Mouse (Mus musculus) hindbrain, embryonic 11.5 days (tissue): ENCODE data around the gene Dusp1. TPM values are rescaled to one million over a fixed set of nuclear protein-coding genes. Genes with fewer than 3 reads are reported as not detected.

Source experiments
- ATAC-seq: fragments of 200-750 bp; cut with Nextera tagmentation; 2 replicates; pipeline ENCODE4 v1.8.0; 2017; ENCODE audit warnings: mild to moderate bottlenecking, moderate TSS enrichment, moderate library complexity; ENCODE audit not compliant: low FRiP score
- DNase-seq: peaks from one replicate; pipeline ENCODE4 v3.0.0-alpha.2; 2015; ENCODE audit warnings: low spot score
- H3K27ac ChIP-seq: fragments of 300-500 bp; sonication (generic); 2 replicates; pipeline ENCODE4 v1.5.1; 2014; ENCODE audit warnings: mild to moderate bottlenecking, low read depth, low read length
- H3K27me3 ChIP-seq: fragments of 300-500 bp; sonication (generic); 2 replicates; pipeline ENCODE4 v1.6.1; 2014; ENCODE audit warnings: mild to moderate bottlenecking, low read length, moderate library complexity, mixed read lengths; ENCODE audit not compliant: control insufficient read depth, insufficient read depth
- H3K36me3 ChIP-seq: fragments of 300-500 bp; sonication (generic); 2 replicates; pipeline ENCODE4 v1.6.1; 2014; ENCODE audit warnings: mild to moderate bottlenecking, low read length, moderate library complexity, mixed read lengths; ENCODE audit not compliant: control insufficient read depth, insufficient read depth
- H3K4me1 ChIP-seq: fragments of 300-500 bp; sonication (generic); replicated peaks from 2 replicates; pipeline ENCODE4 v1.6.1; 2014; ENCODE audit warnings: low read length, mixed read lengths; ENCODE audit not compliant: control insufficient read depth, insufficient read depth
- H3K4me2 ChIP-seq: fragments of 300-500 bp; sonication (generic); replicated peaks from 2 replicates; pipeline ENCODE4 v1.6.1; 2014; ENCODE audit warnings: mild to moderate bottlenecking, low read depth, low read length
- H3K4me3 ChIP-seq: fragments of 300-500 bp; sonication (generic); 2 replicates; pipeline ENCODE4 v1.5.1; 2014; ENCODE audit warnings: low read depth, low read length
- H3K9ac ChIP-seq: fragments of 300-500 bp; sonication (generic); 2 replicates; pipeline ENCODE4 v1.6.1; 2014; ENCODE audit warnings: low read depth, low read length
- H3K9me3 ChIP-seq: fragments of 300-500 bp; sonication (generic); 2 replicates; pipeline ENCODE4 v1.6.1; 2016; ENCODE audit warnings: low read length; ENCODE audit not compliant: control insufficient read depth
- WGBS: fragments of 180-500 bp; shearing (Covaris S2); extraction: QIAGEN DNeasy Blood & Tissue Kit; methylation state at CpG from one replicate; pipeline ENCODE4 v1.1.7; 2014; 5-methylcytosine and 5-hydroxymethylcytosine counted together
- polyA plus RNA-seq: library from polyadenylated mRNA; unstranded; fragments of >200 nt; fragmentation: Nextera tagmentation; extraction: Ambion mirVana; gene quantifications from 2 replicates; pipeline ENCODE4 v1.2.1, GENCODE M21; 2014

Dusp1 gene
- polyA plus RNA-seq, 1 experiment from 2014 or later = 34.9 TPM

GRCm38 (mm10) chr17:26530590-26531081 is 31.3 kb downstream of the Dusp1 start:
- Histone ChIP-seq H3K36me3 (no peaks in the 10 kb centered on the region), H3K4me3 (no peak overlapping the region), H3K27ac (no peak overlapping the region), H3K4me1 (no peaks in the 10 kb centered on the region), H3K27me3 (no peaks in the 10 kb centered on the region), H3K9ac (no peak overlapping the region), H3K9me3 (no peaks in the 10 kb centered on the region), H3K4me2 (no peak overlapping the region)
- ATAC-seq (no peak), DNase-seq (peak; percentile 13)
- WGBS = 47% methylated on average over 3 of the region's 3 CpGs

- WGBS = 90% methylated on average over 5 of the region's 5 CpGs
- no peak overlapping the region for H3K4me3 ChIP-seq
- no peaks in the 10 kb centered on the region for H3K36me3 ChIP-seq
- DNase-seq (no peak), ATAC-seq (no peak)
- no peaks in the 10 kb centered on the region for H3K4me1 ChIP-seq
- H3K4me2 ChIP-seq = no peak overlapping the region
- no peak overlapping the region for H3K9ac ChIP-seq
- H3K27ac ChIP-seq = no peak overlapping the region
- H3K9me3 ChIP-seq = no peaks in the 10 kb centered on the region
- no peaks in the 10 kb centered on the region for H3K27me3 ChIP-seq
Observed at GRCm38 (mm10) chr17:26529791-26530241, 32.1 kb downstream of the Dusp1 start.

GRCm38 (mm10) chr17:26528751-26529150 is 33.2 kb downstream of the Dusp1 start:
- Histone ChIP-seq H3K4me1 (no peaks in the 10 kb centered on the region), H3K36me3 (no peaks in the 10 kb centered on the region), H3K4me3 (no peak overlapping the region), H3K9me3 (no peaks in the 10 kb centered on the region), H3K4me2 (no peak overlapping the region), H3K9ac (no peak overlapping the region), H3K27me3 (no peaks in the 10 kb centered on the region), H3K27ac (no peak overlapping the region)
- WGBS = 94% methylated on average over 6 of the region's 6 CpGs
- DNase-seq (no peak), ATAC-seq (no peak)

- WGBS = 97% methylated on average over 9 of the region's 9 CpGs
- no peak for DNase-seq
- Histone ChIP-seq H3K4me3 (no peak overlapping the region), H3K27ac (no peak overlapping the region), H3K9me3 (no peaks in the 10 kb centered on the region), H3K27me3 (no peaks in the 10 kb centered on the region), H3K4me1 (no peaks in the 10 kb centered on the region), H3K36me3 (no peaks in the 10 kb centered on the region), H3K4me2 (no peak overlapping the region), H3K9ac (no peak overlapping the region)
- no peak for ATAC-seq
Observed at GRCm38 (mm10) chr17:26527291-26527690, 34.6 kb downstream of the Dusp1 start.

DNA sequence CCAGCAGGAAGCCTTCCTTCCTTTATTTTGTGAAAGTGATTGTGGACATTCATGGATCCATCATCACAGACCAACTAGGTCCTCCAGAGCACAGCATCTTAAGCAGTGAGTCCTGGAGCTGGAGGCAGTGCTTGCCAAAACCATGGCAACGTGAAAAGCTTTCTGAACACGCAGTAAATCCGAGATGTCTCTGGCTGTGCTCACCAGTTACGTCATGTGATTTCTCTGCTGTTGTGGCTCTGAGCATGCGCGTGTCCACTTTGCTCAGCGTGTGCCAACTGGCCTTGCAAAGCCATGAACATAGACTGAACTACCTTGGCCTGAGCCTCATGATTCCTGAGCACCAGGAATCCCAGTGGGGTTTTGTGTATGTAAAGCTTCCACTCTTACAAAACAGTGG is 36.6 kb downstream of the Dusp1 start:
- Histone ChIP-seq H3K4me1 (no peaks in the 10 kb centered on the region), H3K4me3 (no peak overlapping the region), H3K27me3 (no peaks in the 10 kb centered on the region), H3K9ac (no peak overlapping the region), H3K4me2 (no peak overlapping the region), H3K9me3 (no peaks in the 10 kb centered on the region), H3K27ac (no peak overlapping the region), H3K36me3 (no peaks in the 10 kb centered on the region)
- ATAC-seq (no peak), DNase-seq (no peak)
- 80% methylated on average over 7 of the region's 7 CpGs for WGBS

GRCm38 (mm10) chr17:26524801-26525200 is 37.1 kb downstream of the Dusp1 start:
- Histone ChIP-seq H3K27ac (no peak overlapping the region), H3K9me3 (no peaks in the 10 kb centered on the region), H3K4me3 (no peak overlapping the region), H3K27me3 (no peaks in the 10 kb centered on the region), H3K4me2 (no peak overlapping the region), H3K9ac (no peak overlapping the region), H3K36me3 (no peaks in the 10 kb centered on the region), H3K4me1 (no peaks in the 10 kb centered on the region)
- DNase-seq (no peak), ATAC-seq (no peak)
- 85% methylated on average over 4 of the region's 4 CpGs for WGBS

DNA sequence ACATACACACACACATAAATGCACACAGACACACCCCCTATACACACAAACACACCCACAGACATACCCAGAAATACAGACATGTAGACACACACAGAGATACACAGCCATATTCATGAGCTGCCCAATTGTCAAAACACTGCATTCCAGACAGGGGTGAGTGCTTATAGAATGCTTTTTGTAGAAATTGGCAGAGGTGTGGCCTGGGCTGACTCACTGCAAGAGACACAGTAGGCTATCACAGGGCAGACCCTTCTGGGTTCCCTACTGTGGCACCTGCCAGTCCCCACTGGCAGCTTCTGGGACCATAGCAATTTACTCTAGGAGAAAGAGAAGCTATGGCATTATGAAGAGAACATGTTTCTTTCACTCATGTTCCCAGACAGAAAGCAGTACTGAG is 37.6 kb downstream of the Dusp1 start:
- no peak overlapping the region for H3K4me3 ChIP-seq
- H3K4me2 ChIP-seq = no peak overlapping the region
- H3K36me3 ChIP-seq = no peaks in the 10 kb centered on the region
- H3K27ac ChIP-seq = no peak overlapping the region
- no peak for DNase-seq
- H3K27me3 ChIP-seq = no peaks in the 10 kb centered on the region
- H3K4me1 ChIP-seq = no peaks in the 10 kb centered on the region
- no peak overlapping the region for H3K9ac ChIP-seq
- H3K9me3 ChIP-seq = no peaks in the 10 kb centered on the region
- ATAC-seq = no peak

DNA sequence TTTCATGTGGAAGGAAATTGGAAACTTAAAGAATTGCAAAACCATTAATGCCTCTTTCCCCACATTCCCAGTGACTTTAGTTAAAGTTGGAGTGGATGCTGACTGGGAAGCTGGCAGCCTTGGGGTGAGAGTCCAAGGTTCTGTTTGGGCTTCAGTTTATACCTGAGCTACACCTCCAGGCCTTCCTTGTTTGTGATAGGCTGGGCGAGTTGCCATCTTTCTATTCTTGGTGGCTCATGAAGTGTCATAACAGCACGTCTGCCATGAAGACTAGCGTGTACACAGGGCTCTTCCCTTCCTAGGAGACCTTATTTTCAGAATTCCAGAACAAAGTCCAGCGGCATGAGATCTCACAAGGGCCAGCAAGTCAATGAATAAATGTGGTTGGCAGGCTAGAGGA is 39.2 kb downstream of the Dusp1 start:
- WGBS = 76% methylated on average over 4 of the region's 4 CpGs
- Histone ChIP-seq H3K9me3 (no peaks in the 10 kb centered on the region), H3K4me3 (no peak overlapping the region), H3K36me3 (no peaks in the 10 kb centered on the region), H3K9ac (no peak overlapping the region), H3K4me2 (no peak overlapping the region), H3K27me3 (no peaks in the 10 kb centered on the region), H3K27ac (no peak overlapping the region), H3K4me1 (no peaks in the 10 kb centered on the region)
- DNase-seq (no peak), ATAC-seq (no peak)

DNA sequence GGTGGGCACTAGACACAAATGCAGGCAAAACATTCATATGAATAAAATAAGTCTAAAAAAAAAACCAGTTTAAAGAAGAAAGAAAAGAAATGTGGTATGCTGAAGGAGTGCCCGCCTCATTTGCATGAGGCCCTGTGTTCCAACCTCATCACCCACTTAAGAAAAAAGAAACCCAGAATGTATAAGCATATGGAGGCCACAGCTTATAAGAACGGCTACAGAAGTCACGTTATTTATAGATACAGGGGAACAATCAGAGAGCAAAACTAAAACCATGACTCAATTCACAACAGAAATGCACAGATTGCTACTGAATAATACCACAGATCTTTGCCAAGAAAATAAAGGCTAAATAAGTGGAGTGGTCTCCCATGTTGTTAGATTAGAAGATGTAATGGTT is 43.6 kb downstream of the Dusp1 start:
- no peak overlapping the region for H3K27ac ChIP-seq
- DNase-seq (no peak), ATAC-seq (no peak)
- no peaks in the 10 kb centered on the region for H3K4me1 ChIP-seq
- H3K9ac ChIP-seq = no peak overlapping the region
- WGBS = 86% methylated on average over 3 of the region's 3 CpGs
- H3K4me3 ChIP-seq = no peak overlapping the region
- H3K36me3 ChIP-seq = no peaks in the 10 kb centered on the region
- no peaks in the 10 kb centered on the region for H3K9me3 ChIP-seq
- no peak overlapping the region for H3K4me2 ChIP-seq
- no peaks in the 10 kb centered on the region for H3K27me3 ChIP-seq
